Mouse (Mus musculus) activated CD4-positive, CD25-positive, alpha-beta regulatory T cell, adult 4 months (primary cell): ENCODE measurements at regions not wholly inside any gene's neighbourhood (a gene's known extent, or its start where the extent isn't known, plus 50 kb on each side); places are given as distances from the start of the nearest gene placed in this dataset.
"Not testable (repeated sequence)": the region's sequence is repeated elsewhere in the genome, so short reads cannot be mapped to it uniquely, and the experiment has no call there.

Experiments
- ATAC-seq: one replicate; pipeline ENCODE4 v1.8.0; 2017

- no peak for ATAC-seq
Observed at GRCm38 (mm10) chr9:51664876-51665275, 100.3 kb upstream of the Arhgap20 start.

- ATAC-seq: not testable (repeated sequence)
Observed at GRCm38 (mm10) chr9:51668976-51669375, 96.2 kb upstream of the Arhgap20 start.

GRCm38 (mm10) chr9:51670531-51670930 is 94.6 kb upstream of the Arhgap20 start:
- ATAC-seq: no peak

GRCm38 (mm10) chr9:51686536-51686935 is 78.6 kb upstream of the Arhgap20 start:
- ATAC-seq: no peak

- no peak for ATAC-seq
Observed at GRCm38 (mm10) chr9:51714326-51714725, 50.8 kb upstream of the Arhgap20 start.
